Mouse (Mus musculus) midbrain, embryonic 16.5 days (tissue): ENCODE data around the gene Zfp263. TPM values are rescaled to one million over a fixed set of nuclear protein-coding genes. Genes with fewer than 3 reads are reported as not detected.

Source experiments
- ATAC-seq: fragments of 200-750 bp; cut with Nextera tagmentation; 2 replicates; pipeline ENCODE4 v1.8.0; 2017; ENCODE audit warnings: moderate TSS enrichment
- H3K27ac ChIP-seq: fragments of 300-500 bp; sonication (generic); 2 replicates; pipeline ENCODE4 v1.5.1; 2014; ENCODE audit warnings: mild to moderate bottlenecking, low read length, mixed read lengths
- H3K27me3 ChIP-seq: fragments of 300-500 bp; sonication (generic); 2 replicates; pipeline ENCODE4 v1.6.1; 2014; ENCODE audit warnings: low read depth, low read length, mixed read lengths; ENCODE audit not compliant: control insufficient read depth, insufficient read depth
- H3K36me3 ChIP-seq: fragments of 300-500 bp; sonication (generic); 2 replicates; pipeline ENCODE4 v1.6.1; 2014; ENCODE audit warnings: mild to moderate bottlenecking, low read length, moderate library complexity, mixed read lengths; ENCODE audit not compliant: control insufficient read depth, insufficient read depth
- H3K4me1 ChIP-seq: fragments of 300-500 bp; sonication (generic); 2 replicates; pipeline ENCODE4 v1.6.1; 2014; ENCODE audit warnings: mild to moderate bottlenecking, low read length, mixed read lengths; ENCODE audit not compliant: control insufficient read depth, insufficient read depth
- H3K4me2 ChIP-seq: fragments of 300-500 bp; sonication (generic); 2 replicates; pipeline ENCODE4 v1.6.1; 2014; ENCODE audit warnings: mild to moderate bottlenecking, low read length, mixed read lengths
- H3K4me3 ChIP-seq: fragments of 300-500 bp; sonication (generic); 2 replicates; pipeline ENCODE4 v1.5.1; 2014; ENCODE audit warnings: low read depth, mild to moderate bottlenecking, low read length, moderate library complexity, mixed read lengths
- H3K9ac ChIP-seq: fragments of 300-500 bp; sonication (generic); 2 replicates; pipeline ENCODE4 v1.6.1; 2014; ENCODE audit warnings: low read depth, low read length, mixed read lengths
- H3K9me3 ChIP-seq: fragments of 300-500 bp; sonication (generic); replicated peaks from 2 replicates; pipeline ENCODE4 v1.6.1; 2014; ENCODE audit warnings: mild to moderate bottlenecking, low read length, mixed read lengths; ENCODE audit not compliant: control insufficient read depth, poor library complexity, severe bottlenecking
- WGBS: fragments of 180-500 bp; shearing (Covaris S2); extraction: QIAGEN DNeasy Blood & Tissue Kit; methylation state at CpG from one replicate; pipeline ENCODE4 v1.1.7; 2014; 5-methylcytosine and 5-hydroxymethylcytosine counted together
- polyA plus RNA-seq: library from polyadenylated mRNA; unstranded; fragments of >200 nt; fragmentation: Nextera tagmentation; extraction: Ambion mirVana; gene quantifications from 2 replicates; pipeline ENCODE4 v1.2.1, GENCODE M21; 2015

Gene Zfp263
- polyA plus RNA-seq = 52.3 and 56.5 TPM in 2 replicates

GRCm38 (mm10) chr16:3743503-3744185, at the start of gene Zfp263:
Gene Zfp263, plus strand, starts transcription at chr16:3744093.
- Histone ChIP-seq H3K9ac (peak within 1 kb of the TSS; percentile 85), H3K27ac (peak within 1 kb of the TSS; percentile 88), H3K9me3 (no peaks in the 10 kb centered on the region; the same call in 1 of the 2 replicates), H3K27me3 (no peaks in the 10 kb centered on the region), H3K36me3 (peaks cover 21% of the 10 kb centered on the region), H3K4me1 (peaks cover 26% of the 10 kb centered on the region), H3K4me3 (peak within 1 kb of the TSS; percentile 78), H3K4me2 (peak within 1 kb of the TSS; percentile 94)
- ATAC-seq = peak; percentile 98
- WGBS = under 1% methylated on average over 42 of the region's 42 CpGs

GRCm38 (mm10) chr16:3699281-3699680, 44.6 kb upstream of the Zfp263 start:
- 89% methylated on average over 8 of the region's 8 CpGs for WGBS
- ATAC-seq = no peak
- Histone ChIP-seq H3K27ac (no peak overlapping the region), H3K9me3 (no peaks in the 10 kb centered on the region), H3K9ac (no peak overlapping the region), H3K4me2 (no peak overlapping the region), H3K4me3 (no peak overlapping the region), H3K27me3 (no peaks in the 10 kb centered on the region), H3K4me1 (no peaks in the 10 kb centered on the region), H3K36me3 (no peaks in the 10 kb centered on the region)

DNA sequence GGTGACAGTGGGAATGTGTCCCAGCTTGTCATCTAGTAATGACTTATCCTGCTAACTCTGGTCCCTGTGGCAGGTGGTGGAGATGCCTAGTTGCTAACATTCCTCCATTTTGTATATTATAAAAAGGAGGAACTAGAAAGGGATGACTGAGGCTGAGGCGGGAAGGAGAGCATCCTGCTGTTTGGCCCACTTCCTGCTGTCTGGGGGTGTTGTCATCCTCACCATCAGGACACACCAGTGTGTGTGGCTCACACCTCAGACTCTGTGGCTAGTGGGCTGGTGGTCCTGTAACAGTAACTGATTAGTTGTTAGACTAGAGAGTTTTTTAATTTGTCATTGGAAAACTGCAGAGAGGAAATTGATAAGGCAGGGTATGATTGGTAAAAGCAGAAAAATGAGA, 43.0 kb upstream of the Zfp263 start:
- whole genome bisulfite sequencing = 65% methylated on average over 1 of the region's 1 CpGs
- Histone ChIP-seq H3K9ac (no peak overlapping the region), H3K36me3 (no peaks in the 10 kb centered on the region), H3K4me3 (no peak overlapping the region), H3K27ac (no peak overlapping the region), H3K4me2 (no peak overlapping the region), H3K9me3 (no peaks in the 10 kb centered on the region), H3K4me1 (no peaks in the 10 kb centered on the region), H3K27me3 (no peaks in the 10 kb centered on the region)
- no peak for ATAC-seq

DNA sequence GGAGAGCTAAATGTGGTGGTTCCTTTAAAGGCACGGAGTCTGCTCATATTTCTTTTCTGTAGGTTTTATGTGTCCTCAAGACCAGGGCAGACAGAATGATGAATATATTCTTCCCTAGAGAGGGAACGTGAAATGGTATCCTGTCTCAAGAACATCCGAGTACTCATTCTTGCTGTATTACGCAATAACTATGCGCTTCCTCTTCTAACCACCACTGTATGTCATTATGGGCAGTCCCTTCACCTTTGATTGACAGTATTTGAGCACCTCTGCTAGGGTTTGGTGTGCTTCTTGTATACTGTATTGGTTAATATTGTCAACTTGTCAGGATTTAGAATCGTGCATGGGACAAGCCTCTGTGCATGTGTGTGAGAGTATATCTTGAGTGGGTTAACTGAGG, 37.2 kb upstream of the Zfp263 start:
- Histone ChIP-seq H3K9me3 (no peaks in the 10 kb centered on the region), H3K4me3 (no peak overlapping the region), H3K27me3 (no peaks in the 10 kb centered on the region), H3K36me3 (no peaks in the 10 kb centered on the region), H3K27ac (no peak overlapping the region), H3K4me2 (no peak overlapping the region), H3K4me1 (no peaks in the 10 kb centered on the region), H3K9ac (no peak overlapping the region)
- WGBS = 92% methylated on average over 6 of the region's 6 CpGs
- ATAC-seq = no peak

GRCm38 (mm10) chr16:3714731-3715130, 29.2 kb upstream of the Zfp263 start:
- ATAC-seq = no peak
- H3K27ac ChIP-seq = no peak overlapping the region
- H3K27me3 ChIP-seq = no peaks in the 10 kb centered on the region
- no peaks in the 10 kb centered on the region for H3K9me3 ChIP-seq
- no peaks in the 10 kb centered on the region for H3K36me3 ChIP-seq
- H3K4me2 ChIP-seq = no peak overlapping the region
- no peak overlapping the region for H3K4me3 ChIP-seq
- 98% methylated on average over 2 of the region's 2 CpGs for WGBS
- H3K9ac ChIP-seq = no peak overlapping the region
- no peaks in the 10 kb centered on the region for H3K4me1 ChIP-seq

DNA sequence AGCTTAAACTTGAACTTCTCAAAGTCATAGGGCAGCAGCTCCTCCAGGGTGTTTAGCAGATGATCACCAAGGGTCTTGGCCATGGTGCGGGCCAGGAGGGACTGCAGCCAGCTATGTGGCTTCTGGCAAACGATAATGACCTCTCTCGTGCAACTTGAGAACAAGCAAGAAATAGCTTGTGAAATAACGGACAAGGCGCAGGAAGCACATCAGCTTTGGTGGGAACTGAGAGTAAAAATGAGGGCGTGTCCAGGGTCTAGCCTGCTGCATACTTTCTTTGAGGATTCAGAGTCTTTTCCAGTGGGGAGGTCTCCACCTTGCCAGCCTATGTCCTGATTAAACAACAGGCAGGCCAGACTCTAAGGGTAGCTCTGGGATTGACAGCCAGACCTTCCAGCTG, 25.9 kb upstream of the Zfp263 start, which contains the start of gene Mefv:
Gene Mefv, minus strand, starts transcription at position 118 of the 400 bp plus-strand sequence.
- ATAC-seq = no peak
- no peak within 1 kb of the TSS for H3K4me2 ChIP-seq
- H3K27ac ChIP-seq = no peak within 1 kb of the TSS
- no peaks in the 10 kb centered on the region for H3K36me3 ChIP-seq
- no peaks in the 10 kb centered on the region for H3K27me3 ChIP-seq
- no peak within 1 kb of the TSS for H3K4me3 ChIP-seq
- H3K9me3 ChIP-seq = no peaks in the 10 kb centered on the region
- WGBS = 92% methylated on average over 6 of the region's 6 CpGs
- no peak within 1 kb of the TSS for H3K9ac ChIP-seq
- H3K4me1 ChIP-seq = no peaks in the 10 kb centered on the region

DNA sequence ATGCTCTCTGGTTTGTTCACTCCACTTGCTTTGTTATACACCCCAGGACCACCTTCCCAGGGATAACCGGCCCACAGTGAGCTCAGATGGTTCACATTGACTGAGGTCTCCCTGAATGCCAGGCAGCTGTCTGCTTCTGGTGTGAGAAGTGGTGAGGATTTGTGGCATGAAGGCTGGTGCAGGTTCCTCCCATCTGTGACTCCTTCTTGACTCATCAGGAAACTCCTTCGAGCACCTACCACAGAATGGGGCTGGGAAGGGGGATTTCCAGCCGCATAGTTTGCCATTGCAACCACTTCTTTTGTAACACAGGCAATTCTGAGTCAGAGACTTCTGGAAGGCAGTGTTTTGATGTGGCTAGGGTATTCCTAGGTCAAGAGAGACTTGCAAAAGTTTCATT, 20.7 kb upstream of the Zfp263 start:
- no peak for ATAC-seq
- H3K27me3 ChIP-seq = no peaks in the 10 kb centered on the region
- no peak overlapping the region for H3K9ac ChIP-seq
- H3K4me1 ChIP-seq = no peaks in the 10 kb centered on the region
- H3K36me3 ChIP-seq = no peaks in the 10 kb centered on the region
- 73% methylated on average over 3 of the region's 3 CpGs for WGBS
- H3K27ac ChIP-seq = no peak overlapping the region
- no peak overlapping the region for H3K4me2 ChIP-seq
- no peak overlapping the region for H3K4me3 ChIP-seq
- H3K9me3 ChIP-seq = no peaks in the 10 kb centered on the region

- no peak overlapping the region for H3K4me3 ChIP-seq
- WGBS = 86% methylated on average over 6 of the region's 6 CpGs
- no peak for ATAC-seq
Observed at GRCm38 (mm10) chr16:3727980-3728720, 15.7 kb upstream of the Zfp263 start.

GRCm38 (mm10) chr16:3732612-3733011, 11.3 kb upstream of the Zfp263 start:
- no peak overlapping the region for H3K9ac ChIP-seq
- H3K27me3 ChIP-seq = no peaks in the 10 kb centered on the region
- H3K9me3 ChIP-seq = no peaks in the 10 kb centered on the region
- 95% methylated on average over 4 of the region's 4 CpGs for WGBS
- no peak for ATAC-seq
- no peak overlapping the region for H3K4me3 ChIP-seq
- no peaks in the 10 kb centered on the region for H3K36me3 ChIP-seq
- no peak overlapping the region for H3K4me2 ChIP-seq
- no peaks in the 10 kb centered on the region for H3K4me1 ChIP-seq
- H3K27ac ChIP-seq = no peak overlapping the region

More at GRCm38 (mm10) chr16:3727980-3728720, 15.7 kb upstream of the Zfp263 start:
- no peaks in the 10 kb centered on the region for H3K4me1 ChIP-seq
- H3K4me2 ChIP-seq = no peak overlapping the region
- no peak overlapping the region for H3K9ac ChIP-seq
- no peak overlapping the region for H3K27ac ChIP-seq
- no peaks in the 10 kb centered on the region for H3K9me3 ChIP-seq
- H3K36me3 ChIP-seq = no peaks in the 10 kb centered on the region
- no peaks in the 10 kb centered on the region for H3K27me3 ChIP-seq
